Mouse (Mus musculus): ENCODE measurements around the gene Tle6. TPM values are rescaled to one million over a fixed set of nuclear protein-coding genes. Genes with fewer than 3 reads are reported as not detected.

The Tle6 gene
- total RNA-seq, 2 experiments from 2014 or later, result 2.7 TPM; not detected in 1

DNA sequence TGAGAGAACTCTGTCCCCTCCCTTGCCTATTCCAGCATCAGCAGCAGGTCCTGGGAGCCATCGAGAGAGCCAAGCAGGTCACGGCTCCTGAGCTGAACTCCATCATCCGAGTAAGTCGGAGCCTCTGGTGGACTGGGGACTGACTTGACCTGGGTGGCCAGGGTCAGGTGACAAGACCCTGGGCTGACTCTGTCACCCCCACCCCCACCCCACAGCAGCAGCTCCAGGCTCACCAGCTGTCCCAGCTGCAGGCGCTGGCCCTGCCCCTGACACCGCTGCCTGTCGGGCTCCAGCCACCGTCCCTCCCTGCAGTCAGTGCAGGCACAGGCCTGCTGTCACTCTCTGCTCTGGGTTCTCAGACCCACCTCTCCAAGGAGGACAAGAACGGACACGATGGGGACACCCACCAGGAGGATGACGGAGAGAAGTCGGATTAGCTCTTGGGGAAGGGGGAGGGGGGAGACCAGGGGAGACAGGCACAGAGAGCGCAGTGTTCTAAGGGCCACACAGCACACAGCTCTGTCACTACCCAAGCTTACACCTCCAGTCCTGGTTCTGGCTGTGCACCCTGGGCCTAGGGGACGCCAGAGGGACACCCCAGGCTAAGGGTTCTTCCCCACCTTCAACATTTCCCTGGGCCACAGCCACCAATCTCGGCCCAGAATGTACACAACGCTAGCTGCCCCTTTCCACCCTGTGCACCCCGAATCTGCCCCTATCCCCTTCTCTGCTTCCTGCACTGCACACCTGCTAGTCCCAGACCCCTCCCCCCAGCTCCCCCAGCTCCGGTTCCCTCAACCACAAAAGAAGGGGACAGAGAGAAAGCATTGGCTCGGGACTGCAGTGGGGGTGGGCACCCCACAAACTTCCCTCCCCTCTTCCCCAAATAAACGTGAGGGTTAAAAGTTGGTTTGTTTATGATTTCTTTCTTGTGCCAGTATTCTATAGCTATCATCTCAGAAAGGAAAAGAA, 35.3 kb downstream of the Tle6 start:
- no peak for ATAC-seq (replicated peaks; ENCODE audit: low FRiP score, poor library complexity, severe bottlenecking)

DNA sequence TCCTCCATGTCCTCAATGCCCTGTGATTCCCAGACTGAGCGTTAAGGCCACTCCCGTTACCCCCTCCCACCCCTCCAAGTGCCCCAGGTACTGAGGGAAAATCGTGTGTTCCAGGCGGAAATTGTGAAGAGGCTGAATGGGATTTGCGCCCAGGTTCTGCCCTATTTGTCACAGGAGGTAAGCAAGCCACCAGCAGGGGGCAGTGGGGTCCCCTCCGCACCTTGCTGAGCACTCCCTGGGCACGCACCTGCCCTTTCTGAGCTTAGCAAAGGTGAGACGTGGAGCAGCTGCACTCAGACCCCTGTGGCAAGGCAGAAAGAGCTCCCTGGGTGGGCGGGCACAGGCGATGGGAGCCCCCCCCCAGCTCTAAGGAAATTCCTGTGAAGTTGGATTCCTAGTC, 36.1 kb downstream of the Tle6 start:
- ATAC-seq (replicated peaks; ENCODE audit: low FRiP score, poor library complexity, severe bottlenecking), result 0 out of 2 replicates have a peak, but pooled peaks have one; percentile 32

DNA sequence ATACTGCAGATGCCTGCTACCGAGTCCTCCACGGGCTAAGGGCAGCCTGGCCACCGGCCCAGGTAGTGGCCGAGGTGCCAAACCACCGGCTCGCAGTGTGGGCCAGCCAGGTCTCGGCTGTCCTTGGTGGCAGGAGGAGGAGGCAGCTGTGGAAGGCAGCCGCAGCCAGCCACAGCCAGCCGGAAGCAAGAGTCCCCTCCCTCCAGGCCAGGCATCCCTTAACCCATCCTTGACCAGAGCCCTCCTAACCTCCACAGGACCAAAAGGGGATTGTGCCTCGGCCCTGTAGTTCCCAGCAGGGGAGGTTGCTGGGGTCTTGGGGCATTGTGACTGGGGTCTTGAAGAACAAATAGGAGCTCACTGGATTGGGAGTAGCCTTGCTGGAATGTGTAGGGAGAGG, 36.7 kb downstream of the Tle6 start:
- ATAC-seq (replicated peaks; ENCODE audit: low FRiP score, poor library complexity, severe bottlenecking), result no peak

DNA sequence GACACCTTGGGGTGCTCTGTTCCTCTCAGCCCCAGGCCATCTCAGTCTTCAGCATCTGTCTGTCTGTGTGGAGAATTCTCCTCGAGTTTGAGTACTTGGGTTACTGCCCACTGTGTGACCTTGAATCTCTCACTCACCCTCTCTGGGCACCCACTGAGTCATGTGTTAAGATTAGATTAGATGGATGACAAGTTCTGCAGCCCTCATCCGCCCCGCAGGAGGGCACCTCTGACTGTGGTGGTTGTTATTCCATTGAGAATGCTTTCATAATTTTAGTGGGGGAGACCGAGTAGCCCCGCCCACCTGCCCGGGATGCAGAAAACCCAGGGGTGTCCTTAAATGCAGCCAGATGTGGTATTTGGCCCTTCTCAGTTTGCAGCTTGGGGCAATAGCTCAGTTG, 37.4 kb downstream of the Tle6 start:
- no peak for ATAC-seq (replicated peaks; ENCODE audit: low FRiP score, poor library complexity, severe bottlenecking)

- ATAC-seq (replicated peaks; ENCODE audit: low FRiP score, poor library complexity, severe bottlenecking), result no peak
These were observed 38.5 kb downstream of the Tle6 start for GRCm38 (mm10) chr10:81562411-81562810.

DNA sequence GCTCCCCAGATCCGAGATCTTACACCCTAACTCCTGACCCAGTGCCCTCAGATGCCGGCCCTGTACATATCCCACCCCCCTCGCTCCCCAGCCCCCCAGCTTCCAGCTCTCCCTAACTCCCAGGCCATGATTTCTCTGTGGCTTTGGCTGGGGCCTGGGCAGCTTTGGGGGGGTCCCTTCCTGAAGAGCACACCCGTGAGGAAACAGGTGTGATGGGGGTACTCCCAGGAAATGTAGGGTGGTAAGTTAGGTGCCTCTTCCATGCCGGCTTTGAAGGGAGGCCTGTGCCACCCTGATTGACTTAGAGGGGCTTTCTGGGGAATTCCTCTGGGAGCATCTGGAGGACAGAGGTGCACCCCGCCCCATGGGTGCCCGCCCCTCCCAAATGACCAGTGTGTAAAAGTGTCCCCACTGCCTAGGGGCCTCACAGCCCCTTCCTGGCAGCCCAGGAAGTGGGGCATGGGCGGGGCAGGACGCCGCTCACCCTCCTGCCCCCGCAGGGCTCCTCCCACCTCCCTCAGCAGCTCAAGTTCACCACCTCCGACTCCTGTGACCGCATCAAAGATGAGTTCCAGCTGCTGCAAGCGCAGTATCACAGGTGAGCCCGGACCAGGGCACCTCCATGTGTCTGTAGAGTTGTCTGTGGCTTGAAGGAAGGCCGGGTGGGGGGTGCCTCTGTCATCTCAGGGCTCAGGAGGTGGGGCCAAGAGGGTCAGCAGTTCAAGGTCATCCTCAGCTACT, 40.0 kb downstream of the Tle6 start:
- peak; percentile 35; the same call in 1 of the 2 replicates for ATAC-seq (replicated peaks; ENCODE audit: low FRiP score, poor library complexity, severe bottlenecking)

DNA sequence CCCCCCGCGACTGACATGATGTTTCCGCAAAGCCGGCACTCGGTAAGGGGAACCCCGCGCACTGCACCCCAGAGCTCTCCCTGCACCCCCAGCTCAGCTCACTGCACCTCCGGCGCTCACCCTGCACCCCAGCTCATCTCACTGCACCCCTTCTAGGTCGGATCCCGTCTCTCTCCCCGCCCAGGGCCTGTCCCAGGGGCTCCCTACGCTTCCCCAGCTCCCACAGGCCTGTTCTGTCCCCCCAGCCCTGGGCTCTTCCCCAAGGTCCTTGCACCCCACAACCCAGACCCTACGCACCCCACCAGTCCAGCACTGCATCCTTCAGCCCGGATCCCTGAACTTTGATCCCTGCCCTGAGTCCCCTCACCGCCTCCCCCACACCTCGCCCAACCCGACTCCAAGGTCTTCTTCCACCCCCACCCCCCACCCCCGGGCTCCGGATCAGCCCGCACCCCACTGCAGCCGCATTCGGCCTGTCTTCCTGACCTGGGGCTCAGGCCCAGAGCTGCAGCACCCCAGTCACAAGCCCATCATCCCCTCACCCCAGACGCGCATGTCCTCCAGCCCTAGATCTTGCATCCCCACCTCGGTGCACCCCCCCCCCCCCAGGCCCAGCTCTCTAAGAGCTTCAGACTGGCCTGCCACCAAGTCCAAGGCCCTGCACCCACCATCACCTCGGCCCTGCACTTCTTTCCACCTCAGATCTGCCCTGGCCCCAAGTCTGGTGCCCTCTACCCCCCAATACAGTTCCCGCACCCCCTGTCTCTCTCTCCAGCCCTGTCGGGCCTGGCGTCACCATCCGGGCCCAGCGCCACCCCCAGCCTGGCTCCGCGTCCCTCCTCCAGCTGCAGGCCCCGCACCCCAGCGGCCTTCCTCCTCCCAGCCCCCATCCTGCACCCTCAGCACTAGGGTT, 41.0 kb downstream of the Tle6 start:
- ATAC-seq (replicated peaks; ENCODE audit: low FRiP score, poor library complexity, severe bottlenecking), result peak; percentile 26; the same call in 1 of the 2 replicates

GRCm38 (mm10) chr10:81559163-81559626, 41.7 kb downstream of the Tle6 start, which contains the start of gene Aes:
Aes (plus strand) TSS chr10:81559488.
- peak; percentile 41 for ATAC-seq (replicated peaks; ENCODE audit: low FRiP score, poor library complexity, severe bottlenecking)

DNA sequence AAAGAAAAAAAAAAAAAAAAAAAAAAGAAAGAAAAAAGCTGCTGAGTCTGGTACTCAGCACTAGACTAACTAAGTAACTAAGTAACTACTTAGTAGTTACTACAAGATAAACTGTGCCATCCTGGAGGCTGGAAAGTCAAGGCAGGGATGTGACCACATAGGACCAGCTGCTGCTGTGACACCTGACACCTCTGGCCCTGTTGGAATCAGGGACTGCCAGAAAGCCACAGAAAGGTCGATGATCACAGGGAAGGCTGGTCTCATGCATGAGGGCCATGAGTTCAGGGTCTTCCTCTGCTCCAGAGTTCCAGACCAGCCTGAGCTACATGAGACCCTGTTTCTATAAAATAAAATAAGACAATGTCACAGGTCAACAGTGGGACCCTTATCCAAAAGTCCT, 43.4 kb downstream of the Tle6 start:
- no peak for ATAC-seq (replicated peaks; ENCODE audit: low FRiP score, poor library complexity, severe bottlenecking)

DNA sequence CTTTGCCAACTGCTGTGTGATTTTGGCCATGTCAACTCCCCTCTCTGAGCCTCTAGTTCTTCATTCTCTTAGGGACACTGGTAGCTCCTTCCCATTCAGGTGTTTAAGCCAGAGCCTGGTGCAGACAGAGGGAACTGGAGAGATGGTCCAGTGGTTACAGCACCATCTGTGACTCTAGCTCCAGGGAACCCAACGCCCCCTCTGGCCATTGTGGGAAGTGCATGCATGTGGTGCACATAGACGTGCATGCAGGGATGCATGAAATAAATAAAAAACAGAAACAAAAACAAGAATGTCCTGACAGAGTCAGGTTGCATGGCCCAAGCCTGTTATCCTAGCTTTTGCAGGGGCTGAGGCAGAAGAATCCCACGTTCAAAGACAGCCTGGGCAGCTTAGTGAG, 44.6 kb downstream of the Tle6 start:
- no peak for ATAC-seq (replicated peaks; ENCODE audit: low FRiP score, poor library complexity, severe bottlenecking)

GRCm38 (mm10) chr10:81553807-81554755, 46.8 kb downstream of the Tle6 start:
- no peak for ATAC-seq (replicated peaks; ENCODE audit: low FRiP score, poor library complexity, severe bottlenecking)

GRCm38 (mm10) chr10:81553232-81553631, 47.6 kb downstream of the Tle6 start:
- ATAC-seq (replicated peaks; ENCODE audit: low FRiP score, poor library complexity, severe bottlenecking), result no peak

- peak; percentile 78 for ATAC-seq (replicated peaks; ENCODE audit: low FRiP score, poor library complexity, severe bottlenecking)
These were observed 49.2 kb downstream of the Tle6 start for GRCm38 (mm10) chr10:81551597-81552102.

DNA sequence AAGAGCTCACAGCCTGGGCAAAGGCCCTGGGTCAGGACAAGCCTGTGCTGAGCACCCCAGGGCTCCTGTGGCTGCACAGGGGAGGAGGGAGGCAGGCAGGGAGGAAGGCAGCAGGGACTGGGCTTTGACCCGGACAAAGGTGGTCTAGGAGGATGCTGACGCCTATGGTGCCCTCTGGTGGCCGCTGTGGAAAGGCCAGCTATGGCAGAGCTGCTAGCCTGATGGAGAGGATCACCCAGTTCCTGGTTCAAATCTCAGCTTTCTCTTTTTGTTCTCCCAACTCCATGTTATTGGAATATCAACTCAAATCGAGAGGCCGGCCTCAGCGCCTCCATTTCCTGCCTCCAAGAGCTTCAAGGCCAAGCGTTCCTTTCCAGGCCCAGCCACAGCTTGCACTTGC, 50.6 kb downstream of the Tle6 start:
- peak; percentile 51; the same call in 1 of the 2 replicates for ATAC-seq (replicated peaks; ENCODE audit: low FRiP score, poor library complexity, severe bottlenecking)

DNA sequence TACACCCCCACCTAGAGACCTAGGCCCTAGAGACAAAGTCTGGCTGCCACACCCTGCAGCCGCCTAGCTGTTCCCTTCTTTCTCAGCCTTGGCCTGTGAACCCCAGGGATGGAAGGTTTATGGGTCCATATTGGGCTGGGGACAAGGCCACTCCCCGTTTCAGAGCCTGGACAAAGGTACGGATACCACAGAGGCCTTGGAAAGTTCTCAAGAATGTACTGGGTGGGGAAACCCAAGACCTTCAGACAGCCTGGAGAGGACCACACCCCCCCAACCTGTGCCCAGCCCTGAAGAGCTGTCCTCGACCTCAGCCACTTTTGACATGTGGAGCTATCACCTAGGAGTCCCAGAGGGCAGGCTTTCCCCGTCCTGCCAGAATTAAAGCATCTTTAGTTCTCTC, 51.9 kb downstream of the Tle6 start:
- no peak for ATAC-seq (replicated peaks; ENCODE audit: low FRiP score, poor library complexity, severe bottlenecking)

- ATAC-seq (replicated peaks; ENCODE audit: low FRiP score, poor library complexity, severe bottlenecking), result no peak
These were observed 53.9 kb downstream of the Tle6 start for GRCm38 (mm10) chr10:81546788-81547571.

DNA sequence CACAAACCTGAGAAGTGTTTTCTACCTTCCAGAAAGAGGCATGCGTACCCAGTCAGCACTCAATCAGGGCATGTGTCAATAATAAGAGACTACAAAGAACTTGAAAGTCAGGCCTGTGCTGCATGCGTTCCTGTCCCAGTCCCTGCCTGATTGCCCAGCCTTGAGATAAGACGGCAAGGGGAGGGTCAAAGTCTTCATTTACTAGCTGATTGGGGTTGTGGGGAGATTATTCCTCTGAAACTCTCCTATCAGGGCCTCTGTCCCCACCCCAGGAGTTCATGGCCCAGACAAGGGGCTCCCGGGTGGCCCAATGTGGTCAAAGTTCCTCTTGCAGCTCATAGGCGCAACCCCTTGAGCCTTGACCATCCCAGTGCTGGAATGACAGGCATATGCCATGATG, 54.5 kb downstream of the Tle6 start:
- no peak for ATAC-seq (replicated peaks; ENCODE audit: low FRiP score, poor library complexity, severe bottlenecking)

Data from erythroblast, adult 5-6 weeks (primary cell).